Mouse (Mus musculus) forebrain, embryonic 15.5 days (tissue): ENCODE measurements around the gene Brdt. TPM values are rescaled to one million over a fixed set of nuclear protein-coding genes. Genes with fewer than 3 reads are reported as not detected.

Experiments used
- ATAC-seq: fragments of 200-750 bp; cut with Nextera tagmentation; replicated peaks from 2 replicates; pipeline ENCODE4 v1.8.0; 2017; ENCODE audit warnings: mild to moderate bottlenecking, moderate TSS enrichment, moderate library complexity
- H3K27ac ChIP-seq: fragments of 300-500 bp; sonication (generic); replicated peaks from 2 replicates; pipeline ENCODE4 v1.5.1; 2015; ENCODE audit warnings: mild to moderate bottlenecking, inconsistent platforms
- H3K27me3 ChIP-seq: fragments of 300-500 bp; sonication (generic); 2 replicates; pipeline ENCODE4 v1.6.1; 2015; ENCODE audit warnings: inconsistent platforms
- H3K36me3 ChIP-seq: fragments of 300-500 bp; sonication (generic); 2 replicates; pipeline ENCODE4 v1.6.1; 2015; ENCODE audit warnings: mild to moderate bottlenecking, inconsistent platforms
- H3K4me1 ChIP-seq: fragments of 300-500 bp; sonication (generic); 2 replicates; pipeline ENCODE4 v1.6.1; 2015; ENCODE audit warnings: inconsistent platforms
- H3K4me2 ChIP-seq: fragments of 300-500 bp; sonication (generic); replicated peaks from 2 replicates; pipeline ENCODE4 v1.6.1; 2015; ENCODE audit warnings: mild to moderate bottlenecking, inconsistent platforms
- H3K4me3 ChIP-seq: fragments of 300-500 bp; sonication (generic); 2 replicates; pipeline ENCODE4 v1.5.1; 2015; ENCODE audit warnings: mild to moderate bottlenecking, inconsistent platforms
- H3K9ac ChIP-seq: fragments of 300-500 bp; sonication (generic); replicated peaks from 2 replicates; pipeline ENCODE4 v1.6.1; 2015; ENCODE audit warnings: mild to moderate bottlenecking, inconsistent platforms
- H3K9me3 ChIP-seq: fragments of 300-500 bp; sonication (generic); 2 replicates; pipeline ENCODE4 v1.6.1; 2016; ENCODE audit warnings: inconsistent platforms
- WGBS: fragments of 180-500 bp; shearing (Covaris S2); methylation state at CpG from one replicate; pipeline ENCODE4 v1.1.7; 2015; ENCODE audit warnings: mixed read lengths; 5-methylcytosine and 5-hydroxymethylcytosine counted together
- polyA plus RNA-seq: library from polyadenylated mRNA; unstranded; fragments of >200 nt; fragmentation: Nextera tagmentation; extraction: Ambion mirVana; gene quantifications from 2 replicates; pipeline ENCODE4 v1.2.1, GENCODE M21; 2015

The Brdt gene
- polyA plus RNA-seq, 1 experiment from 2014 or later, result 1.7 TPM

GRCm38 (mm10) chr5:107434001-107434400 lies 103.0 kb downstream of the Brdt start:
- Histone ChIP-seq H3K4me1 (peaks cover 7% of the 10 kb centered on the region), H3K36me3 (no peaks in the 10 kb centered on the region), H3K4me3 (no peak overlapping the region), H3K9ac (no peak overlapping the region), H3K27ac (no peak overlapping the region), H3K9me3 (no peaks in the 10 kb centered on the region), H3K27me3 (no peaks in the 10 kb centered on the region), H3K4me2 (no peak overlapping the region)
- ATAC-seq, result no peak
- WGBS, result 77% methylated on average over 5 of the region's 5 CpGs

DNA sequence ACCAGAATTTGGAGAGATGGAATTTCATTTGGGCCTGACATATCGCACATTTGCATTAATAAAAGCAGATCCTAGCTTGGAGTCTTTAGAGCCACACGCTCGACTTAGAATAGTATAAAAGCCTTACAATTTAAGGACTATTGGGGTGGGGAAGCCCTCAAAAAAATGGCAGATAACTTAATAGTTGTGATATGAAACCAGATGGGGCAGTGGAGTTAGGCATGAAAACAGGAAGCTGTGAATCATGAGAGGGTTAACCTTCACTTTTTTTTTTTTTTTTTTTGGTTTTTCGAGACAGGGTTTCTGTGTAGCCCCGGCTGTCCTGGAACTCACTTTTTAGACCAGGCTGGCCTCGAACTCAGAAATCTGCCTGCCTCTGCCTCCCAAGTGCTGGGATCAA lies 105.2 kb downstream of the Brdt start:
- no peaks in the 10 kb centered on the region for H3K36me3 ChIP-seq
- no peak overlapping the region for H3K4me2 ChIP-seq
- peaks cover 7% of the 10 kb centered on the region for H3K4me1 ChIP-seq
- no peak overlapping the region for H3K4me3 ChIP-seq
- ATAC-seq, result no peak
- no peaks in the 10 kb centered on the region for H3K9me3 ChIP-seq
- WGBS, result 90% methylated on average over 6 of the region's 6 CpGs
- H3K27ac ChIP-seq, result no peak overlapping the region
- H3K9ac ChIP-seq, result no peak overlapping the region
- no peaks in the 10 kb centered on the region for H3K27me3 ChIP-seq

Other genes starting within 250 kb of the Brdt start
- 2.0 and 2.3 TPM in 2 replicates for gene Tgfbr3, start 41.5 kb upstream of the Brdt start, polyA plus RNA-seq
- 6.0 and 7.4 TPM in 2 replicates for gene Ephx4, start 71.6 kb downstream of the Brdt start, polyA plus RNA-seq
- not detected in 2 replicates for gene Lpcat2b, start 100.4 kb downstream of the Brdt start, polyA plus RNA-seq
- gene Btbd8, start 106.8 kb downstream of the Brdt start, polyA plus RNA-seq, result 24.4 and 25.1 TPM in 2 replicates
- 0.43 and 0.52 TPM in 2 replicates for gene Gm42669, start 176.5 kb downstream of the Brdt start, polyA plus RNA-seq
- gene 1700028K03Rik, start 203.6 kb downstream of the Brdt start, polyA plus RNA-seq, result 0.19 and 0.31 TPM in 2 replicates